Mouse (Mus musculus): Measurements from ENCODE around the gene Rap1gap.

The Rap1gap gene

DNA sequence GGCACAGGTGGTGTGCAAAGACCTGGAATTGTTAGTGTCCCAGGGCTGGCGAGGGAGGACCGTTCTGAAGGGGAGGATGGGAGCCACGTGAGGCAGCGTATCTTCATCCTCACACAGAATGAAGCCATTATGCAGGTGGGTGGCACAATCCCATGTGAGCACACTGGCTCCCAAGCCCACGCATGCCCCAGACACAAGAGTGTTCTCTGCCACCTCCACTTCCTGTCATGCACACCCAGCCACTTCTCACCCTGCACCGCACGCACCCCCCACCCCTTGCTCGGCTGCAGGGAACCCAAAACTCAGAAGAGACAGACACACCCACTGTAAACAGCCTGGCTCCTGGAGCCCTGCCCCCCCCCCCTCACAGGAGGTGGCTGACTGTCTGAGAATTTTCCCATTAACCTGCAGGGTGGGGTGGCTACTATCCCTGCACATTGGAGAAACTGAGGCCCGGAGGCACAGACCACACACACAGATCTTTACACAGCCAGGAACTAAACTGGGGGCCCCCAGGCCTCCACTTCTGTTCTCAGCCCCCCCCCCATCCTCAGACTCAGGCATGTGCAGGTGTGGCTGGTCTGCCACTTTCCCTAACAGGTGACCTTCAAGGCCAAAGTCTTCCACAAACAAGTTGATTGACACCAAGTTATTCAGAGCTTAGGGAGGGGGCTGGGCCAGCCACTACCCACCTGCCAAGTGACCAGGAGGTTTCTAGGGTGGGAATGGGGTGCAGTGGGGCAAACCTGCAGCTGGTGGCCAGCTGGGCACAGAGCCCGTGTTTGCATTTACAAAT is 27.8 kb downstream of the Rap1gap start:
- DNase-seq (ENCODE audit: low read depth, low spot score): no peak

DNA sequence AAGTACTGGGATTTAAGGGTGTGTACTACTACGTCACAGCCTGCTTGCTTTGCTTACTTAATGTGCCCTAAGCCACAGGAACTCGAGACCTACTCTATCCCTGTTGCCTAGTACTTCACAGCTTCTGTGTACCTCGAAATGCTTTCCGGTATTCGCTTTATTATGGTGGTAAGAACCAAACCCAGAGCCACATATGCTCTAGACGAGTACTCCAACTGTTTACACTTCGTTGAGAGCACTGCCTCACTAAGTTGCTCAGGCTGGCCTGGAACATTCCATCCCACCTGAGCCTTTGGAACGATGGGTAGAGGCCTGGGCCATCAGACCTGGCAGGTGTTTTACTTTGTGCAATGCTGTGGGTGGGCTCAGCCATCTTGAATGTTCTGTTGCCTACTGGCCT is 30.8 kb downstream of the Rap1gap start:
- no peak for DNase-seq (ENCODE audit: low read depth, low spot score)

DNA sequence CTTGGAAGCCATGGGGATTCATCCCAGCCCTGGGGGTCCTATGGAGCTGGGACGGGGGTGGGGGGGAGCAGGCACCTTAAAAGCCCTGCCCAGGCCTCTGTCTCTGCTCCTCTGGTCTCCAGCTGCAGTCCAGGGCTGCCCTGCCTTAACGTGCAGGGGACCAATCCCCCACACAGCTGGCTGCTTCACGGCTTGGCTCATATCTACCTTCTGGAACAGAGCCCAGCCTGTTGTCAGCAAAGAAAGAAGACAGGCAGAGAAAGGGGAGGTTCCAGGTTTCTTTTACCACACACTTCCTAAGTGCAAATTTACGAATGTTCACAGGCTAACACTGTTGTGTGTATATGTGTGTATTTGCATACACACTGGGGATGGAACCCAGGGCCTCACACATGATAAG is 31.4 kb downstream of the Rap1gap start:
- no peak for DNase-seq (ENCODE audit: low read depth, low spot score)

DNA sequence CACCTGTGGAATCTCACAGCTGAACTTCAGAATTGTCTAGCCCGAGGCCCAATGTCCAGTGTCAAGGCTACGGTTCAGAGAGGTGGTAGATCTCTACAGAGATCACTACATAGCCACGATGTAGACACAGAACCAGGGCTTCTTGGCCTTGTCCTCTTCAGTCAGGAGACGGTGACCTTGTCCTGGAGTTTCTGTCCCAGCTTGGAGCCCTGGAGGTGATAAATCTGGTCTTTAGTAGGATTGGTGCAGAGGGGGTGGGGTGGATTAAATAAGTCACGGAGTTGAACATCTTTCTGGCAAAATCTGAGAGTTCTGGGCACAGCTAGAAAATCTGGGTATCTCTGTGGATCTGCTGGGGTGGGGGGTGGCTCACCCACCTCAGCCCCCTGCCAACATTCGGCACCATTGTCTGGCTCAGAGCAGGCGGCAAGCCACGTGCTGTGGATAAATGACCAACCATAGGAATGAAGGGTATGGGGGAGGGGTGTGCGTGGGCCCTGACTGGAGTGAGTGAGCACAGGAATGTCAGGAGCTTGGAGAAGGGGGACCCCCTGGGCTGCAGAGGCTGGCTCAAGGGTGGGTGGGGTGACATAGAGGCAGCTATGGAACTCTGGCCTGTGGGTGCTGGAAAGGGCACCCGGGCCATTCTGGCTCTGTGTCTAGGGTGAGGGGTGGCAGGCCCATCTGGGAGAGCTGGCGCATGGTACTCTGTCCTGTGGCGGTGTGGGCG is 32.8 kb downstream of the Rap1gap start:
- DNase-seq (ENCODE audit: low read depth, low spot score): no peak

DNA sequence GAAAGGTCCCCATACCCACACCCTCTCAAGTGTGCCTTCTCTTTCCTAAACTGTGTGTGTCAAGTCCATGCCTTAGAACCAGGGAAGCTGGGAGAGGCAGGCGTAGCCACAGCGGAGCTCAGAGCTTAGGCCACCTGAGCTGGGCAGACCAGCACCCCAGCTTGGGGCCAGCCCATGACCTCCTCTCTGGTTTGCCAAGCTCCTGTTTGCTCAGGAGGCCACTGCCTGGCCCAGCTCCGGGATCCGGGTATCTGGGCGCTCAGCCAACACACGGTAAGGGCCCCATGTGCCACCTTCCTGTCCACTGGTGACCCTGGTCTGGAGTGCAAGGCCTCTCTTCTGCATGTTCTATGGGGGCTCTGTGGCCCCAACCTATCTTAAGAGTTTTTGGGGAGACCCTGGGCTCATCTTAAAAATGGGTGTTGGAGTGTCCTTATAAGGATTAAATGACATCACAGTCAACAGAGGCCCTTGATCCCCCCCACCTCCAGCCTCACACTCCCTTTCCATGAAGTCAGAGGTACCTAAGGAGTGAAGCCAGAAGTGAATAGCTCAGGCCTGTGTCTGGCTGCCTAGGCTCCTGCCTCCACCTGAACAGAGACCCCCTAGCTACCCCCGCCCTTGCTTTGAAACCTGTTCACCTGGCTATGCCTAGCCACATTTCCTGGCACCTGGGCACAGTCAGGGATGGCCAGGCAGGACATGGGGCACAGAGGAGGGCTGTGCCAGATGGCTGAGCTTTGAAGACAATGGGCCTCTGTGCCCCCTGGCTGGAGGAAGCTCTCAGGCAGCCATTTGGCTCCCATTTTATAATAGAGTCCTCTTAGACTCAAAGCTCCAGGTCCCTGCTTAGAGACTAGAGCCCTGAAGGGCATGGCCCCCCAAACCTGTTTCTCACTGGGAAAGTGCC is 33.8 kb downstream of the Rap1gap start:
- DNase-seq (ENCODE audit: low read depth, low spot score): no peak

DNA sequence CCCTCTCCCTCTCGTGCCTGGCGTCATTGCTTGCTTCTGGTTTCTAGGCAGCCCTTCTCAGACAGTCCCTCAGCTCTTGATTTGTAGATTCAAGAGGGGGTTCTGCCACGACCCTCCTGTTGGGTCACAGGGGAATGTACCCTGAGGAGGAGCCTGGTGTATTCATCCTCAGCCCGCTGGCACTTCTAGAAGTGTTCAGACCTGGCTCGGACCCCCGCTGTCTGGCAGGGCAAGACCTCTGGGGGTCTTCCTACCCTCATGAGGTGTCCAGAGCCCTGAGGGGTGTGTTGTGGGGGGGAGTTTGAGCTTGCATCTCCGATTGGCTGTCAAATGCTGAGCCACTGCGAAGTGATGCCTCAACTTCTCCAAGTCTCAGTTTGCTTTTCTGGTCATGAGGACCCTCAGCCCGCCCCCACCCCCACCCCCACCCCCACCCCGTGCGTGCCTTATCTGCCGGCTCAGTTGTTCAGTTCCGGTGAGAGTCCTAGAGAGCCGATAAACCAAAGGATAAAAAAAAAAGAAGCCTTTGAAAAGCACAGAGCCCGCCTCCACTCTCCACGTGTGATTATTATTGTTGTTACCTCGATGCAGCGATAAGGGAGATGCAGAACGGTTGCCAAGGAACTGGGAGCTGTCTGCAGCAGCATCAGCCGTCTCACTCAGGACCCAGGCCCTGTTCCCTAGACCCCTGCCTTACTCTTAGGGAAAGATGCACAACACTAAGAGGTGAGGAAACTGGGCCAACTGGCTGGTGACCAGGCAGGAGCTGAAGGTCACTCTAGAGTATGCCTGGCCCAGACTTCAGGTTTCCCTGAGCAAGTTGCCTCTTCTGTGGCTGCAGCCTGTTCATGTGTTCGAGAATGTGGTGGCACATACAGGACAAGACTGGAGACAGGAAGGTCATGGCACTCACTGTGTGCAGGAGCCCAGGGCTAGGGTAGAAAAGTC is 35.0 kb downstream of the Rap1gap start:
- no peak for DNase-seq (ENCODE audit: low read depth, low spot score)

DNA sequence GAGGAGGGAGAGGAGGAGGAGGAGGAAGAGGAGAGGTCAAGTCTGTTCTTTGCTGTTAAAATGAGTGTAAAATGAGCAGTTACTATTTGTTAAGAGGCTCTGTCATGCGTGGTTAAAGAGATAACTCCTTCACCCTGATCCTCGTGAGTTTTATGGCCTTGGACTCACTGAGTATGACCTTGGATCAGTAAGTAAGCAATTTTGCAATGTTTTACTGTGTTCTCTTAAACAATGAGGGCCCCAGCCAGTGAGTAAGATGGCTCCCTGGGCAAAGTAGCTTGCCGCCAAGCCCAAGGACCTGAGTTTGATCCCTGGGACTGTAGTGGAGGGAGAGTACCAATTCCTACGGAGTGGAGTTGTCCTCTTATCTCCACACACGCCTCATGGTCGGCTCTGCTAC is 36.4 kb downstream of the Rap1gap start:
- DNase-seq (ENCODE audit: low read depth, low spot score): no peak

DNA sequence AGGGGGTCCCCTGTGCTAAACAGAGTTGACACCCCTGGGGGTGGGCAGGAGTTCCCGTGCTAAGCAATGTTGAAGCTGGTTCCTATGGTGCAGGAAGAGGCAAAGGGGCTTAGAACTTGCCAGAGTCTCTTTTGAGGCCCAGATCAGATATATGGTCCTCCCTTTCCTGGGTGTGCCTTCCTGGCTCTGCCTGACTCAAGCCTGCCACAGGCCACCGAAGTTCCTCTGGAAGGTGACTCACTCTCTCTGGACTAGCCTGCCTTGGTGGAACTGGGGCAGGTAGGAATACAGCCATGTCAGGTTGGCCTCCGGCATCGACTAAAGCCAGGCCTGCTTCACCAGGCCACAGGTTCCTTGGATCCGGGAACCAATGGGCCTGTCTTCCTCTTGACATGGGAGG is 38.6 kb downstream of the Rap1gap start:
- no peak for DNase-seq (ENCODE audit: low read depth, low spot score)

DNA sequence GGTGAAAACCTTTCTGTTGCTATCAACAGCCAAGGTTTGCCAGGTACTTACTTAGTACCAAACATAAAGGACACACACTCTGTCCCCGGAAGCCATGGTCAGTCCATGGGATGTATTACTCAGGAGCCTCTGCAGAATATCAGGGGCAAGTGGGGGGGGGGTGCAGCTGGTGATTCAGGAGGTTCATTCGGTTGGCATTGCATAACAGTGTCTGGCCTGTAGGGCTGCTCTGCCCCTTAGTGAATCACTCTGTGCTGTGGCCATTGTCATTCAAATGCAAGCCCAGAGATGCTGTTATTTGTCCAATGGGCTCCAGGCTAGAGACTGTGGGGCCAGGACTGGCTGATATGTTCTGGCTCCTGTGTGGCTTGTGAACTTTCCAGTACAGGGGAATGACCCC is 40.0 kb downstream of the Rap1gap start:
- DNase-seq (ENCODE audit: low read depth, low spot score): no peak

DNA sequence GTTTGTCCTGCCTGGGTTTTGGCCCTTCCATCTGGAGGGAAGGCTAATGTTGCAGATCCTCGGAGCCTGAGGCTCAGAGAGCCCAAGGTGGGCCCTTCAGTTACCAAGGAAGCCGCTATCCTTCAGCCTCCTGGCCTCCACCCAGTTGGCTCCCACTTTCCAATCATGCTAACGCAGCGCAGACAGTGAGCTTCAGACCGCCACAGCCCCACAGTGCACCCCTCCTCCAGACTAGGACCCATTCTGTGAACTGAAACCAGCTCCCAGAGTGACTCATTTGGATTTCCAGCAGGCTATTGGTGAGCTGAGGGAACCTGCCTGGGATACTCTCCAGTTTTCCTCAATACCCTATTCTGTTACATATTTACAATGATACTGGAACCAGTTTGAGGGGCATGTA is 40.9 kb downstream of the Rap1gap start:
- DNase-seq (ENCODE audit: low read depth, low spot score): no peak

DNA sequence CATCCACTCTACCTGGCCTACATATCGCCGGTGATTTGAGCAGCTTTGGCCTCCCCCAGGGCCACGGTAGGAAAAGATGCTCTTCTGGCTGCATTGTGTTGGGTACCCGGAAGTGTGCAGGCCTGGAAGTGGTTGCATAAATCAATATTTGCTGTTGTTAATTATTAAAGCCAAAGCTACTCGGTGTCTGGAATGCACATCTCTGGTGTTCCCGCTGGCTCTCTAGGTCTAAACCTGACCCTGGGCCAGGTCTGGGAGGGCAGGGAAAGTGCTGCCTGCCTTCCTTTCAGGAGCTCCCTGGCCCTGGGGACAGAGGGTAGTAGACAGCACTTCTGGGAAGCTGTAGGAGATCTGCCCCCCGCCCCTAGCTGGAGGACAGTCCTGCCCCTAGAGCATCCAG is 42.0 kb downstream of the Rap1gap start:
- DNase-seq (ENCODE audit: low read depth, low spot score): no peak

DNA sequence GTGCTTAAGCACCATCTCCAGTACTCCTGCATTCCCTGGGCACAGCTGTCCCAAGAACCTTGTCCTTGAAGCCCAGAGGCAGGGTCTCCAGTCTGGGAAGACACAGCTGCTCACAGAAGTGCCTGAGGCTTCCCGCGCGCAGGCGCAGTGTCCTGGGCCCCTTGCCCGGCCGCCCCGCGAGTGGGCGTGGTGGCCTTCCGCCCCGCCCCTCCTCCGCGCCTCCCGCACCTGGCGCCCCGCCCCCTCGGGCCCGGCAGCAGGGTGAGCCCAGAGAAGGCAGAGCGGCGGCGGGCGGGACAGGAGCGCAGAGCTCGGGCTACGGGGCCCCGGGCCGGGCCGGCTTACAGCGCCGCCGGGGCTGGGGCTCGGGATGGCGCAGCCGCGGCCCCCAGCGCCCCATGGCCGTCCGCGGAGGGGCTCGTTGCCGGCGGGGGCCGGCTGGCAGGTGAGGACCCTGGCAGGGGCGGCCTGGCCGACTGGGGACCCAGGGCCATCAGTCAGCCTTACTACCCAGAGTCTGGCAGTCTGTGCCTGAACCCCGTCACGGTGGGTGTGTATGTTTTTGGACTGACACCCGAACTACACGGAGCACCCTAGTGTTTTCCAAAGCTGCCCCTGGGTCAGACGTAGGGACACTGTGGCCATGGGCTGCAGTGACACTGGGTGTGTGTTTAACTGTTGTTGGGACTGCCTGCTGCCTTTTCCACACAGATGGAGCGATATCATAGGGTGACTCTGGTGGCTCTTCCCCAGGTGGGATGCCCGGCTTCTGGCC is 42.9 kb downstream of the Rap1gap start:
- peak; percentile 65 for DNase-seq (ENCODE audit: low read depth, low spot score)

DNA sequence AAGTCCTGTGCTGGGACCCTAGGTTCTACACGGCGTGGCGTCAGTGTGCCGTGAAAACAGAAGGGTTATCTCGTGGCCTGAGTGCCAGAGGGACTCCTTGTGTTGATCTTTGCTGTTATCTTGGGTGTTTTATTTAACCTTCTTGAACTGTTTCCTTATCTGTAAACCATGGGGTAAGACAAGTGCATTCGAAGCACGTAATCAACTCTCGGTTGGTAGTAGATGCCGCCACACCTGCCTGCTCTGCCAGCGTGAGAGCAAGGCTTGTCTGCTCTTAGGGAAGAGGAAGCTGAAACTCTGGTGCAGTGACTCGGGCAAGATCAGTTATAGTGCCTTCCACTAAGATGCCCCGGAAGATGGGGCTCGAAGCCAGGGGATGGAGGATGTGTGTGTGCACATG is 48.4 kb downstream of the Rap1gap start:
- DNase-seq (ENCODE audit: low read depth, low spot score): no peak

DNA sequence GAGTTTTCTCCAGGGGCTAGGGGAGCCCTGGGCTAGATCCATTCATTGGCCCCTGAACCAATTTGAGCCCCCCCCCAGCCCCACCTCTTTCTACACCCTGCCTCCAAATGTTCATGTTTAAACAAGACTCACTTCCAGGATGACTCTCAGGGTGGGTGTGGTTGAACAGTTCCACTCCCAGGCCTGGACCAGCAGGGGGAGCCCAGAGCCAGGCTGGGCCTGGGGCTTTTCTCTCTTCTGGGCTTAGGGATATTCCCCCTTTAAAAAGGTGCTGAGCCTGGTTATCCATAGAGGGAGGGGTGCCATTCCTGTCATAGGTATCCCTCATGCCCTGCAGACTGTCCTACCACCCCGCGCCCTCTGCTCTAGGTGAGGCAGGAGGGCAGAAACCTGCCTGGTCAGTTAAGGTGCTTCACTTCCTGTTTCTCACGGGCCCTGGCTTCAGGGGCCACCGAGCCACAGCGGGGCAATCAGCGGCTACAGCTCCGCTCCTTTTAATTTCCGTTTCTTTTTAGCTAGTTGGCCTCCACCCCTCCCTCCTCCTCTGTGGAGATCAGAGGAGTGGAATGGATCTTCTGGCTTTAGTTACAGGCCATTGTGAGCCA is 49.6 kb downstream of the Rap1gap start:
- peak; percentile 36 for DNase-seq (ENCODE audit: low read depth, low spot score)

DNA sequence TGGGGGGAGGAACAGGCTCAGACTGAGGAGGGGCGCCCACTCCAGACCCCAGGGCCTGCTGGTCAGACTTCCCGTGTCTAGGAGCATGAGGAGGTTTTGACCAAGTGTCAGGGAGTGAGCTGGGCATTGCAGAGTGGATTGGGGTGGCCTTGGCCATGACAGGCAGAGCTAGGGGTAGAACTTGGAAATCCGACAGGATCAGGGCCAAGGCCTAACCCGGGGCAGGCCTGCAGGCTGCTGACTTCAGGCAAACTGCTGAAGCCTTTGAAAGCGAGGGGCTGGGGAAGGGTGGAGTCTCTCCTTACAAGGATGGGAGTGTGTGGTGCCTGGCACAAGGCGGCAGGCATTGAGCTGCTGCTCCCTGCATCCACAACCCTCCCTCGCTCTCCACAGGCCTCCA is 52.5 kb downstream of the Rap1gap start:
- DNase-seq (ENCODE audit: low read depth, low spot score): no peak

DNA sequence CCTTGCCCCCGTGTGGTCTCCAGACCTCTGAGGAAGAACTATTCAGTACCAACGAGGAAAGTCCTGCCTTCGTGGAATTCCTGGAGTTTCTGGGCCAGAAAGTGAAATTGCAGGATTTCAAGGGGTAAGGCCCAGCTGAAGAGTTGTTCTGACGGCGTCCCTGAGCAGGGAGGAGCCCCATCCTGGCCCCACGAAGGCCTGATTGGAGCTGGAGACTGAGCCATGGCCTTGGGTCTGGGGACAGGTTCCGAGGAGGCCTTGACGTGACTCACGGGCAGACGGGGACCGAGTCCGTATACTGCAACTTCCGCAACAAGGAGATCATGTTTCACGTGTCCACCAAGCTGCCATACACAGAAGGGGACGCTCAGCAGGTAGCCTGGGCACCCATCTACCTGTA is 53.1 kb downstream of the Rap1gap start:
- no peak for DNase-seq (ENCODE audit: low read depth, low spot score)

DNA sequence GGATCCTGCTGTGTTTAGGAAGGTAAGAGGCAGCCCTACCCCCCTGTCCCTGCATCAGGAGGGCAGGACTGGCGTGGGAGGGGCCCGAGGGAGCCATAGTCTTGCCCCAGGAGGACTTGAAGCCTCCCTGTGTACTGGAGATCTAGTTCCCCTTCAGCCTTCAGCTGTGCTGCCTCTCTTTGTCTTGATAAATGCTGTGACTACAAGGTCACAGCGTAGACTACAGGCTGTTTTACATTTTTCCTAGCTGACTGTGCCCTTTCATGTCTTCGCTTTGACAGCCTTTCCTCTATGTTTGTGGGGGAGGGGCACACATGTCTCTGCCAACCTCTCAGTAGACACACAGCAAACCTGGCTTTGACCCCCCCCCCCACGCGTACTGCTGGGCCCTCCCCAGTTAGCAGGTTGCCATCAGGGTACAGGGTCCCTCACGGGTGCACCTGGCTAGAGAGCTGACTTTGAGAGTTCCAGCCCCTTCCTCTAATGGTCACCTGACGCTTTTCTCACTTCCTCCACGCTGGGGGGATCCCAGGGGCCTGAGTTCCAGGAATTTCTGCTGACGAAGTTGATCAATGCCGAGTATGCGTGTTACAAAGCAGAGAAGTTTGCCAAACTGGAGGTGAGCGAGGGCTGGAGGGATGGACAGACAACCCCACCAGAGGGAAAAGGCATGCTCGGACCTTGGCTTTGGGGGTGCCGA is 55.0 kb downstream of the Rap1gap start:
- DNase-seq (ENCODE audit: low read depth, low spot score): no peak

DNA sequence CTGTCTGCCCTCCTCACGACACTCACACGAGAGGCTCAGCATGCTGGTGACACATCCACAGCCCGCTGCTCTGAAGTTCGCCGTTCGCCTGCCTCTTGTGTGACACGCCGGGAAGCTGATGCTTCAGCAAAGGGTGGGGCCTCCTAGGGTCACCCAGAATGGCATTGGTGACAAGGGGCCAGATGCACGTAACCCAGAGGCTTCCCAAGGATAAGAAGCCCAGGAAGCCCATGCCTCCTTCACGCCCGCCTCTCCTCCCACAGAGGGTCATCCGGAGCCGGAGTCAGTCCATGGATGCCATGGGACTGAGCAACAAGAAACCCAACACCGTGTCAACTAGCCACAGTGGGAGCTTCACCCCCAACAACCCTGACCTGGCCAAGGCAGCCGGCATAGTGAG is 57.0 kb downstream of the Rap1gap start:
- DNase-seq (ENCODE audit: low read depth, low spot score): no peak

DNA sequence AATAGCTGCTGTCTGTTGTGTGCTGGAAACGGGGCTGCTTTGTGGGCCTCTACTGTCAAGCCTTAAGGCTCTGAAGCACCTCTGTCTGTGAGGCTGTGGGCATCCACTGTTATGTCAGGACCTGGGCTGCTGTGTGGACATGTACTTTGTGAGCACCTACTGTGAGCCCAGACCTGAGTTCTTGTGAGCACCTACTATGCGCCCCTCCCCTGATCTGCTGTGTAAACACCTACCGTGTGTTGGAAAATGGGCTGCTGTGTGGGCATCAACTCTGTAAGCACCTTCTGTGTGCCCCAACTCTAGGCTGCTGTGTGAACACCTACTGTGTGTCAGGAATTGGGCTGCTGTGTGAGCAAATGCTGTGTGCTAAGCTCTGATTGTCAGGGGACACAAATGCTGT is 57.7 kb downstream of the Rap1gap start:
- no peak for DNase-seq (ENCODE audit: low read depth, low spot score)

All from CD4-positive helper T cell, adult 2 months (primary cell).